Mouse (Mus musculus) bone marrow, adult 2 months (tissue): ENCODE data around the gene Klf16. TPM values are rescaled to one million over a fixed set of nuclear protein-coding genes. Genes with fewer than 3 reads are reported as not detected.
A peak's percentile ranks its signal among the peaks of the same experiment; 100 is the strongest.

Source experiments
- H3K27ac ChIP-seq: fragments of 200-500 bp; 2 replicates; pipeline ENCODE4 v1.5.1; 2012; ENCODE audit warnings: low read depth, mild to moderate bottlenecking, control low read depth, inconsistent platforms, low read length; ENCODE audit not compliant: control insufficient read depth, poor library complexity, insufficient read depth
- H3K4me1 ChIP-seq: fragments of 200-500 bp; 2 replicates; pipeline ENCODE4 v1.6.1; 2011; ENCODE audit warnings: low read length; ENCODE audit not compliant: control insufficient read depth, insufficient read depth
- H3K4me3 ChIP-seq: fragments of 200-500 bp; replicated peaks from 2 replicates; pipeline ENCODE3; 2011; ENCODE audit warnings: mild to moderate bottlenecking, low read depth, low read length, control low read depth; ENCODE audit not compliant: control insufficient read depth
- CTCF ChIP-seq: fragments of 200-500 bp; IDR thresholded peaks from 2 replicates; pipeline ENCODE4 v1.5.1; 2011; ENCODE audit warnings: low read length, control low read depth; ENCODE audit not compliant: control insufficient read depth, insufficient read depth
- POLR2A ChIP-seq: fragments of 200-500 bp; IDR thresholded peaks from 2 replicates; pipeline ENCODE4 v1.6.1; 2011; ENCODE audit warnings: low read depth, mild to moderate bottlenecking, control low read depth, low read length, borderline replicate concordance; ENCODE audit not compliant: control insufficient read depth
- WGBS: fragments of 180-500 bp; shearing (Covaris S2); methylation state at CpG from one replicate; pipeline ENCODE4 v1.1.7; 2018; 5-methylcytosine and 5-hydroxymethylcytosine counted together
- polyA plus RNA-seq: library from polyadenylated mRNA; stranded (reverse); fragments of >200 nt; gene quantifications from 2 replicates; pipeline ENCODE4 v1.2.4, GENCODE M21; 2011; ENCODE audit warnings: low replicate concordance; ENCODE audit not compliant: missing spikeins, insufficient read depth, insufficient read length

Gene Klf16
- polyA plus RNA-seq, 1 experiment: 18.6 TPM

DNA sequence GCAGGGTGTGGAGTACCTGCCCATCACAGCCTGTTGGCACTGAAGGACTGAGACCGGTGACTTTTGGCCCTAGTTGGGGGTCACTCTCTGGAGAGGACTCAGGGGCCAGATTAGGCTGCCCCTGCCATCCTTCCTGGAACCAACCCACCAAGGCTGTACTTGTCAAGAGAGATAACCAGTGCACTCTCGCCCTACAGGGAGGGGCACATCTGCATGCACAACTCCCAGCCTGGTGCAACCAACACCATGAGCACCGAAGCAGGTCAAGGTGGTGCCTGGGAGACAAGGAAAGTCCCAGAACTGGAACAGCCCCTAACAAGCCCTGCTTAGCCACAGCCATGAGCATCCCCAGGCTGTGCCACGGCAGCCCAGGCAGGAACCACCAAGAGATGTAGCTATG lies 30.2 kb downstream of the Klf16 start:
- H3K4me1 ChIP-seq: peaks cover 2% of the 10 kb centered on the region; the same call in 1 of the 2 replicates
- H3K27ac ChIP-seq: peak overlapping the region; percentile 40; the same call in 1 of the 2 replicates
- 67% methylated on average over 4 of the region's 4 CpGs for WGBS
- TF ChIP-seq POLR2A: no peak
- H3K4me3 ChIP-seq: no peak overlapping the region

DNA sequence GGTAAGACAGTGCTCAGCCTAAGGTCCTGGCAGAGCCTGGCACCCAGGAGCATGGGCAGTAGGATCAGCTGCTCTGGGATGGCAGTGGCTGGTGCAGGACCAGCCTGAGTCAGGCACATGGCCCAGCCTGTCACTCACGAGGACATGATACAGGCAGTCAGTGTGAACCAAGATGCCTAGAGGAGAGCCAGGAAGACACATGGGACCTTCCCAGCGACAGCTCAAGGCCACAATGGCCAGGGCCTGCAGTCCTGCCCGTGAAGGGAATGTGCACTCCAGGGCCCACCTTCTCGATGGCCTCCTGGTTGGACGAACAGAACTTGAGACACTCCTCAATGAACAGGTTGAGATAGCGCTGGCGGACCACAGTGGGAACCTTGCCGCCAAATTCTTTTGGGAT lies 31.5 kb downstream of the Klf16 start:
- H3K4me3 ChIP-seq: no peak overlapping the region
- no peak overlapping the region for H3K27ac ChIP-seq
- TF ChIP-seq POLR2A: no peak
- no peak for TF ChIP-seq CTCF
- peaks cover 2% of the 10 kb centered on the region; the same call in 1 of the 2 replicates for H3K4me1 ChIP-seq
- 86% methylated on average over 8 of the region's 8 CpGs for WGBS

DNA sequence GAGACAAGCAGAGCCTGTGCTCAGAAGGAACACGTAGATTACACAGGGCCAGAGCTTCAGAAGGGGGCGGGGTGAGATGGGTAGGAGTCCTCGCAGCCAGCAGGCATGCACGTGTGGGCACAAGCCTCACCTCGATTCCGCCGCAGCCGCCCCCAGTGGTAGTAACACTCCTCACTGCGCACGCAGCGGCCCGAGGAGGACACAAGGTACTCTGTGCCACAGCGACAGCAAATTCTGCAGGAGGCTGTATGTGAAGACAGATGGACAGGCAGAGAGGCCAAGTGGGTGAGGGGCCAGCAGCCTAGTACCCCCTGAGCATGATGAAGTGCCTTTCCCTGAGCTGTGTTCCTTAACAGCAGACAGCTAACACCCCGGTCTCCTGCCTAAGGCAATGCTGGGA lies 33.2 kb downstream of the Klf16 start:
- peaks cover 2% of the 10 kb centered on the region; the same call in 1 of the 2 replicates for H3K4me1 ChIP-seq

DNA sequence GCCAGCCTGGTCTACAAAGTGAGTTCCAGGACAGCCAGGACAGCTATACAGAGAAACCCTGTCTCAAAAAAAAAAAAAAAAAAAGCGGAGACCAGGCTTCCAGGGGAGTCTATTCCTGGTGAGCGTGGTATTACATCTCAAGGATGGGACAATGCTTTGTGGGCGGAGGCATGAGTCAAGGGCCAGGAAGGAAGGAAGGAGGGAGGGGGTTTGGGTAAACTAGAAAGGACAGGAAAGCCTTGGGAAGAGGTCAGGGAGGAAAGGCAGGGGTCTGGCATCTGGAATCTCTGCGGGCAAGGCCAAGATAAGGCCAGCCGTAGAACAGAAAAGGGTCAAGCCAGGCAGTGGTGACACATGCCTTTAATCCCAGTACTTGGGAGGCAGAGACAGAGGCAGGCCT lies 37.6 kb downstream of the Klf16 start:
- 32% methylated on average over 5 of the region's 5 CpGs for WGBS
- H3K4me3 ChIP-seq: no peak overlapping the region
- TF ChIP-seq CTCF (no peak), POLR2A (no peak)
- H3K4me1 ChIP-seq: peaks cover 4% of the 10 kb centered on the region
- no peak overlapping the region for H3K27ac ChIP-seq

More for the DNA sequence above, 33.2 kb downstream of the Klf16 start:
- 90% methylated on average over 14 of the region's 14 CpGs for WGBS
- Histone ChIP-seq H3K4me3 (no peak overlapping the region), H3K27ac (no peak overlapping the region)
- no peak for TF ChIP-seq CTCF
- TF ChIP-seq POLR2A: no peak

DNA sequence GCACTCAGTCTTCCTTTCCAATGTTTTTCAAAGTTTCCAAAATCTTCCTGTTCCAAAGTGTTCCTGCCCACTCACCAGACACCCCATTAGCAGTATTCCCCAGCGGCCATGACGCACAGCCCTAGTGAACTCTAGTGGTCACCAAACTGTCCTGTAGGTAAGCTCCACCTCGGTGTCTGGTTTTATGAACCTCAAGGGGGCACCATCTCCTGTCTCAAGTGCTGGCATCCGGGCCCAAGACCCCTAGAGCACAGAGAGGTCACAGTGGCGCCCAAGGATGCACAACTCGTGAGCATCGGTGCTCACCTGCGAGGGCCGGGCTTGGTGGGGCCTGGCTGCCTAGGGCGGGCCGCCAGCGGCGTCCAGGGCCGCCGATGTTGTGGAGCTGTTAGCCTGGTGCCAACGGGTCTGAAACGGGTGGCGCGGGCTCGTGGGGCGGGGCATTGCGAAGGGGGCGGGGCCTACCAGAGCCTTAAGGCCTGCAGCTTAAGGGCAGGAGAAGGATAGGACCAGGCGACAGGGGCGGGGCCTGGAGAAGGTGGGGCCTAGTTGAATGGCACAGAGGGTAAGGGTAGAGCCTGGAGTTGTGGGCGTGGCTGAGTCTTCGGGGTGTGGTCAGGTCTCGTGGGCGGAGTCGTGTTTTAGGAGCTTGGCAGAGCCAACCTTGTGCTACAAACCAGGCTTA lies 38.3 kb downstream of the Klf16 start, which contains the start of gene Atp8b3:
Atp8b3 (minus strand) TSS at position 415 of the 685 bp plus-strand sequence.
- Histone ChIP-seq H3K4me1 (peaks cover 7% of the 10 kb centered on the region), H3K4me3 (peak within 1 kb of the TSS; percentile 6), H3K27ac (peak within 1 kb of the TSS; percentile 27; the same call in 1 of the 2 replicates)
- TF ChIP-seq POLR2A (peak; percentile 46; the same call in 1 of the 2 replicates), CTCF (peak; percentile 3; the same call in 1 of the 2 replicates)
- WGBS: 2% methylated on average over 30 of the region's 30 CpGs

DNA sequence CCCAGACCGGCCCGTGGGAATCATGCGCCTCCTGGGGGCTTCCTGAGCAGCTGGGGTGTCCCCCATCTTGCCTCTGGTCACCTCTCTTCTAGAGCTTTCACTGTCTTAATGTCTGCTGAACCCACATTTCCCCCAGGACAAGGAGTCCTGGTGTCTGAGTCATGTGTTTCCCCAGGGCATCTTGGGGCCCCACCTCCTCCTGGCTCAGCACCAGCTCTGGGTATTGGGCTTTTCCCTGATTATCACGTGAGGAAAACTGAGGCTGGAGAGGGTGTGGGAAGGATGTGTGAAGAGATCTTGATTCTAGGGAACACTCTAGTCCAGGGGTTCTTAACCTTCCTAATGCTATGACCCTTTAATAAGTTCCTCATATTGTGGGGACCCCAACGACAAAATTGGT lies 38.9 kb downstream of the Klf16 start:
- Histone ChIP-seq H3K4me3 (no peak overlapping the region), H3K4me1 (peaks cover 7% of the 10 kb centered on the region), H3K27ac (no peak overlapping the region)
- WGBS: 46% methylated on average over 5 of the region's 5 CpGs
- TF ChIP-seq POLR2A (no peak), CTCF (no peak)

DNA sequence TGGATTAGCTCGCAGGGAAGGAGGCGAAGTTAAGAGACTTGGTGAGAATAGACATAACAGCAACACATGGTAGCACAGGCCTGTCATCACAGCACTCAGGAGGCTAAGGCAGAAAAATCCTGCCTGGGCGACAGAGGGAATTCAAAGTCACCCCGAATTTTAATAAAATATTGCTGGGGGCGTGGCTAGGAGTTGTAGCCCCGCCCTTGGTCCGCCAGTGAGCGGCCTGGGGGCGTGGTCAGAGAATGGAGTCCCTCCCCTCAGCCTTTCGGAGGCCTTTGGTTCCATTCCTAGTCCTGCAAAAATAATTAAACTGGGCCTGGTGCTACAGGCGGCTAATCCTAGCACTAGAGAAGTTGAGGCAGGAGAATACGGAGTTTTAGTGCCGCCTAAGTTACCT lies 41.4 kb downstream of the Klf16 start:
- peak overlapping the region; percentile 56 for H3K27ac ChIP-seq
- peak overlapping the region; percentile 38 for H3K4me3 ChIP-seq
- TF ChIP-seq POLR2A (no peak), CTCF (no peak)
- 26% methylated on average over 13 of the region's 13 CpGs for WGBS
- peaks cover 7% of the 10 kb centered on the region for H3K4me1 ChIP-seq

DNA sequence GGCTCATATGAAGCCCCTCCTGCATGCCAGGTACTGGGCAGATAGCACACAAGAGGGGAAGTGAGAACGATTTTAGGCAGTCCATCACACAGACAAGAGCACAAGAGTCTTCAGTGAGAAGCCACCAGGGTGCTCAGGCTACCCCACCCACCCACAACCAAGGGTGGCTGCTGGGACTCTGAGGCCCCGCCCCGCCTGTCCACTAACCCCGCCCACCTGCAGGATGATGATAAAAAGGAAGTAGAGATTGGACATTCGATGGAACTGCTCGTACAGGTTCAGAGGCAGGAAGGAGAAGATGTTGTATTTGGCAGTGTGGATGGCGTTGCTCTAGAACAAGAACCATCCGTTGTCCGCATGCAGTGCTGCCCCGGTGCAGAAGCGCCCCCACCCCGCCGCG lies 42.0 kb downstream of the Klf16 start:
- Histone ChIP-seq H3K4me1 (peaks cover 7% of the 10 kb centered on the region), H3K4me3 (peak overlapping the region; percentile 38), H3K27ac (peak overlapping the region; percentile 56)
- WGBS: 5% methylated on average over 14 of the region's 14 CpGs
- TF ChIP-seq CTCF: no peak
- no peak for TF ChIP-seq POLR2A
